ENCODE assay signal across 9 mouse cellular contexts in genomic region chr4:68950556-68950955, GRCm38 (mm10). TPM values are rescaled to one million over a fixed set of nuclear protein-coding genes. Genes with fewer than 3 reads are reported as not detected.
A peak's percentile ranks its signal among the peaks of the same experiment; 100 is the strongest.
DNase-seq lines count a peak whose midpoint lies in the region; ATAC-seq lines count a peak whose summit lies in the region.
"Had no signal": no experiment of that assay in that cellular context is flagged by ENCODE, and none has a peak within 500 bp of the region (broad histone marks: within the 10 kb centered on the region; RNA-seq: fewer than 3 reads in every experiment).

No protein-coding gene starts in this region.

- H3K27ac ChIP-seq in hindbrain, embryonic 10.5 days, result no peak overlapping the region
- H3K27ac ChIP-seq in hindbrain, embryonic 12.5 days, result no peak overlapping the region
- H3K27ac ChIP-seq in limb, embryonic 11.5 days (replicated peaks; ENCODE audit: low read depth, low read length), result no peak overlapping the region
- no peak overlapping the region for H3K27ac ChIP-seq in heart, embryonic 10.5 days
- H3K27ac ChIP-seq: macrophage had no signal

- H3K27me3 ChIP-seq in hindbrain, embryonic 10.5 days (ENCODE audit: insufficient read depth, poor library complexity, severe bottlenecking), result peaks cover 40% of the 10 kb centered on the region
- 0 out of 2 replicates have a peak, but pooled peaks cover 5% of the 10 kb centered on the region for H3K27me3 ChIP-seq in hindbrain, embryonic 12.5 days
- H3K27me3 ChIP-seq in limb, embryonic 11.5 days (ENCODE audit: control insufficient read depth, insufficient read depth, low read length), result peaks cover 20% of the 10 kb centered on the region
- H3K27me3 ChIP-seq in heart, embryonic 10.5 days (ENCODE audit: insufficient read depth, poor library complexity, severe bottlenecking), result peaks cover 39% of the 10 kb centered on the region

- H3K9me3 ChIP-seq in hindbrain, embryonic 10.5 days, result no peaks in the 10 kb centered on the region
- H3K9me3 ChIP-seq in hindbrain, embryonic 12.5 days (replicated peaks), result no peaks in the 10 kb centered on the region
- no peaks in the 10 kb centered on the region for H3K9me3 ChIP-seq in limb, embryonic 11.5 days (ENCODE audit: control insufficient read depth, low read length)
- H3K9me3 ChIP-seq in heart, embryonic 10.5 days, result no peaks in the 10 kb centered on the region

- ATAC-seq in hindbrain, embryonic 12.5 days (ENCODE audit: low FRiP score), result no peak
- ATAC-seq in cerebellum, adult (ENCODE audit: insufficient number of reproducible peaks, low FRiP score, low TSS enrichment), result peak; percentile 37; the same call in 1 of the 2 replicates
- ATAC-seq in limb, embryonic 11.5 days (ENCODE audit: insufficient number of reproducible peaks, low FRiP score, low TSS enrichment, low read depth), result no peak

- H3K4me1 ChIP-seq in hindbrain, embryonic 10.5 days (replicated peaks), result peaks cover 10% of the 10 kb centered on the region; the same call in 1 of the 2 replicates
- H3K4me1 ChIP-seq in hindbrain, embryonic 12.5 days, result 0 out of 2 replicates have a peak, but pooled peaks cover 4% of the 10 kb centered on the region
- H3K4me1 ChIP-seq in limb, embryonic 11.5 days (ENCODE audit: control insufficient read depth, insufficient read depth, low read length), result no peaks in the 10 kb centered on the region
- H3K4me1 ChIP-seq in heart, embryonic 10.5 days, result peaks cover 4% of the 10 kb centered on the region; the same call in 1 of the 2 replicates

- H3K4me2 ChIP-seq in hindbrain, embryonic 12.5 days (replicated peaks), result no peak overlapping the region
- no peak overlapping the region for H3K4me2 ChIP-seq in limb, embryonic 11.5 days (ENCODE audit: low read depth, severe bottlenecking)

- no peak overlapping the region for H3K9ac ChIP-seq in hindbrain, embryonic 12.5 days
- H3K9ac ChIP-seq in limb, embryonic 11.5 days (ENCODE audit: low read length), result no peak overlapping the region

- WGBS in hindbrain, embryonic 10.5 days, result 2% methylated on average over 2 of the region's 2 CpGs
- 5% methylated on average over 2 of the region's 2 CpGs for WGBS in hindbrain, embryonic 12.5 days
- WGBS in limb, embryonic 11.5 days, result 5% methylated on average over 2 of the region's 2 CpGs
- 1% methylated on average over 2 of the region's 2 CpGs for WGBS in heart, embryonic 10.5 days

- DNase-seq in hindbrain, embryonic 10.5 days (ENCODE audit: low spot score), result peak; percentile 52
- DNase-seq in forelimb bud, embryonic 11.5 days (ENCODE audit: low read depth, low spot score), result peak; percentile 57
- peak; percentile 51 for DNase-seq in limb, embryonic 11.5 days (ENCODE audit: low spot score)
- DNase-seq in right cerebral cortex, adult 2 months (ENCODE audit: low spot score in 2 of 2), result peak; percentile 74 to 76
- DNase-seq in heart, embryonic 10.5 days (ENCODE audit: low spot score), result no peak
- no peak for DNase-seq in gastrocnemius, postnatal 25 days

- H3K4me3 ChIP-seq in hindbrain, embryonic 10.5 days, result no peak overlapping the region
- H3K4me3 ChIP-seq in hindbrain, embryonic 12.5 days, result no peak overlapping the region
- no peak overlapping the region for H3K4me3 ChIP-seq in limb, embryonic 11.5 days (ENCODE audit: low read depth, low read length)
- H3K4me3 ChIP-seq in heart, embryonic 10.5 days, result no peak overlapping the region

- no peaks in the 10 kb centered on the region for H3K36me3 ChIP-seq in hindbrain, embryonic 10.5 days
- no peaks in the 10 kb centered on the region for H3K36me3 ChIP-seq in hindbrain, embryonic 12.5 days
- H3K36me3 ChIP-seq in limb, embryonic 11.5 days (ENCODE audit: control insufficient read depth, insufficient read depth, low read length), result no peaks in the 10 kb centered on the region
- H3K36me3 ChIP-seq in heart, embryonic 10.5 days, result no peaks in the 10 kb centered on the region

RNA-seq across cellular contexts. Expression of gene Brinp1, which starts 3.6 kb away (rescaled TPM):
- 2.4 and 10.8 TPM in 2 replicates for polyA plus RNA-seq in hindbrain, embryonic 10.5 days (2016; fragmentation: Nextera tagmentation; extraction: Ambion mirVana)
- 23.8 and 24.6 TPM in 2 replicates for polyA plus RNA-seq in hindbrain, embryonic 12.5 days (2016; fragmentation: Nextera tagmentation; extraction: Ambion mirVana)
- polyA plus RNA-seq in limb, embryonic 11.5 days (2014; fragmentation: Nextera tagmentation; extraction: Ambion mirVana), result 2.4 and 3.3 TPM in 2 replicates
- polyA plus RNA-seq in heart, embryonic 10.5 days (2016; fragmentation: Nextera tagmentation; extraction: Ambion mirVana), result 1.2 and 3.4 TPM in 2 replicates
- under 1 TPM in 1 of 2 experiments, not detected in 1; 0.23 TPM for total RNA-seq in gastrocnemius, postnatal 25 days (2021)
- polyA plus RNA-seq: macrophage had no signal

Comparison
In these comparisons a context has a peak if more than half of its experiments do, and no peak if none do; other contexts are left out.
1. DNase-seq: peak in hindbrain, embryonic 10.5 days (single experiment), forelimb bud, embryonic 11.5 days (single experiment), limb, embryonic 11.5 days (single experiment) and right cerebral cortex, adult 2 months (2 of 2); none in heart, embryonic 10.5 days (single experiment) and gastrocnemius, postnatal 25 days (single experiment).